Mouse (Mus musculus) embryonic fibroblast, embryonic 13.5 days (primary cell): ENCODE data around the gene Lag3. TPM values are rescaled to one million over a fixed set of nuclear protein-coding genes. Genes with fewer than 3 reads are reported as not detected.

Experiments
- H3K27ac ChIP-seq: 2 replicates; pipeline ENCODE4 v1.5.1; 2012; ENCODE audit warnings: low read length, control low read depth, inconsistent platforms; ENCODE audit not compliant: insufficient read depth
- H3K4me1 ChIP-seq: 2 replicates; pipeline ENCODE4 v1.6.1; 2011; ENCODE audit warnings: low read length; ENCODE audit not compliant: control insufficient read depth, insufficient read depth
- H3K4me3 ChIP-seq: 2 replicates; pipeline ENCODE4 v1.5.1; 2011; ENCODE audit warnings: mild to moderate bottlenecking, control low read depth, low read length; ENCODE audit not compliant: insufficient read depth
- CTCF ChIP-seq: IDR thresholded peaks from 2 replicates; pipeline ENCODE4 v1.5.1; 2011; ENCODE audit warnings: mild to moderate bottlenecking, control low read depth, low read length, moderate library complexity, borderline replicate concordance; ENCODE audit not compliant: insufficient read depth
- POLR2A ChIP-seq: IDR thresholded peaks from 2 replicates; pipeline ENCODE4 v1.6.1; 2011; ENCODE audit warnings: low read depth, mild to moderate bottlenecking, control low read depth, low read length, moderate library complexity
- polyA plus RNA-seq: library from polyadenylated mRNA; stranded (reverse); fragments of >200 nt; gene quantifications from 2 replicates; pipeline ENCODE4 v1.2.4, GENCODE M21; 2011; ENCODE audit warnings: low read depth; ENCODE audit not compliant: missing spikeins, insufficient read length

Lag3 gene
- polyA plus RNA-seq, 1 experiment: 1.2 TPM

- H3K4me3 ChIP-seq: no peak overlapping the region
- H3K4me1 ChIP-seq: peaks cover 10% of the 10 kb centered on the region
- TF ChIP-seq POLR2A (no peak), CTCF (no peak)
- peak overlapping the region; percentile 95; the same call in 1 of the 2 replicates for H3K27ac ChIP-seq
Measured at GRCm38 (mm10) chr6:124921539-124921938, 10.0 kb upstream of the Lag3 start.

- Histone ChIP-seq H3K4me1 (peaks cover 4% of the 10 kb centered on the region), H3K27ac (peak overlapping the region; percentile 95), H3K4me3 (no peak overlapping the region)
- TF ChIP-seq CTCF: no peak
- 0 out of 2 replicates have a peak, but pooled peaks have one; percentile 25 for TF ChIP-seq POLR2A
Measured at GRCm38 (mm10) chr6:124920318-124921085, 9.0 kb upstream of the Lag3 start.

- H3K4me3 ChIP-seq: no peak within 1 kb of the TSS
Measured at GRCm38 (mm10) chr6:124919695-124920317, 8.3 kb upstream of the Lag3 start, which contains the start of gene Ptms. TSS of gene Ptms (minus strand) at chr6:124920103.

GRCm38 (mm10) chr6:124918890-124919627 lies 7.6 kb upstream of the Lag3 start:
- Histone ChIP-seq H3K4me3 (no peak overlapping the region), H3K4me1 (peaks cover 4% of the 10 kb centered on the region), H3K27ac (peak overlapping the region; percentile 94)
- TF ChIP-seq POLR2A (peak; percentile 42; the same call in 1 of the 2 replicates), CTCF (no peak)

More at GRCm38 (mm10) chr6:124919695-124920317, 8.3 kb upstream of the Lag3 start, which contains the start of gene Ptms:
- H3K4me1 ChIP-seq: peaks cover 4% of the 10 kb centered on the region
- TF ChIP-seq POLR2A (peak; percentile 53), CTCF (no peak)
- peak within 1 kb of the TSS; percentile 95 for H3K27ac ChIP-seq

- TF ChIP-seq CTCF (no peak), POLR2A (no peak)
- H3K4me1 ChIP-seq: peaks cover 4% of the 10 kb centered on the region
- peak overlapping the region; percentile 94 for H3K27ac ChIP-seq
- peak overlapping the region; percentile 39 for H3K4me3 ChIP-seq
Measured at GRCm38 (mm10) chr6:124918331-124918690, 6.8 kb upstream of the Lag3 start.

GRCm38 (mm10) chr6:124917518-124918330 lies 6.2 kb upstream of the Lag3 start:
- Histone ChIP-seq H3K27ac (peak overlapping the region; percentile 94), H3K4me3 (peak overlapping the region; percentile 39), H3K4me1 (peaks cover 4% of the 10 kb centered on the region)
- no peak for TF ChIP-seq CTCF
- TF ChIP-seq POLR2A: peak; percentile 88

GRCm38 (mm10) chr6:124916695-124917517 lies 5.4 kb upstream of the Lag3 start:
- H3K4me1 ChIP-seq: peaks cover 4% of the 10 kb centered on the region

GRCm38 (mm10) chr6:124915942-124916694 lies 4.6 kb upstream of the Lag3 start:
- no peak overlapping the region for H3K27ac ChIP-seq
- H3K4me3 ChIP-seq: peak overlapping the region; percentile 56
- TF ChIP-seq POLR2A (peak; percentile 37; the same call in 1 of the 2 replicates), CTCF (no peak)
- peaks cover 4% of the 10 kb centered on the region for H3K4me1 ChIP-seq

More at GRCm38 (mm10) chr6:124916695-124917517, 5.4 kb upstream of the Lag3 start:
- peak overlapping the region; percentile 84 for H3K27ac ChIP-seq
- H3K4me3 ChIP-seq: peak overlapping the region; percentile 56
- TF ChIP-seq CTCF (peak; percentile 49), POLR2A (no peak)
